Comparison of ENCODE assay signal across 11 mouse cellular contexts in genomic region chr5:64600811-64601210, GRCm38 (mm10).
A peak's percentile ranks its signal among the peaks of the same experiment; 100 is the strongest.
DNase-seq lines count a peak whose midpoint lies in the region; ATAC-seq and TF ChIP-seq lines count a peak whose summit lies in the region.
"Had no signal": no experiment of that assay in that cellular context is flagged by ENCODE, and none has a peak within 500 bp of the region (broad histone marks: within the 10 kb centered on the region; RNA-seq: fewer than 3 reads in every experiment).

No protein-coding gene starts in this region.

- peak overlapping the region in 1 of 2 experiments; percentile 71; a peak in 2 of 4 replicates for H3K27ac ChIP-seq in heart, embryonic 14.5 days (replicated peaks in 1 of 2; ENCODE audit: control insufficient read depth in 1 of 2, insufficient read depth in 1 of 2, low read depth in 2 of 2, low read length in 2 of 2)
- no peak overlapping the region for H3K27ac ChIP-seq in lung, embryonic 16.5 days (ENCODE audit: low read length)
- H3K27ac ChIP-seq in heart, postnatal 0 days (ENCODE audit: low read depth), result 0 out of 2 replicates have a peak overlapping the region, but pooled peaks have one; percentile 87
- H3K27ac ChIP-seq in liver, embryonic 15.5 days (replicated peaks), result peak overlapping the region; percentile 80

- no peaks in the 10 kb centered on the region for H3K9me3 ChIP-seq in heart, embryonic 14.5 days (ENCODE audit: control insufficient read depth, low read length)
- no peaks in the 10 kb centered on the region for H3K9me3 ChIP-seq in lung, embryonic 16.5 days (ENCODE audit: control insufficient read depth, low read length)
- no peaks in the 10 kb centered on the region for H3K9me3 ChIP-seq in heart, postnatal 0 days (replicated peaks; ENCODE audit: control insufficient read depth, low read length)
- no peaks in the 10 kb centered on the region for H3K9me3 ChIP-seq in liver, embryonic 15.5 days (replicated peaks)

- 11% methylated on average over 2 of the region's 2 CpGs for WGBS in heart, embryonic 14.5 days
- 28% methylated on average over 2 of the region's 2 CpGs for WGBS in lung, embryonic 16.5 days
- 16% methylated on average over 2 of the region's 2 CpGs for WGBS in heart, postnatal 0 days
- 32% methylated on average over 2 of the region's 2 CpGs for WGBS in liver, embryonic 15.5 days (ENCODE audit: insufficient replicate concordance)

- no peak for TF ChIP-seq CTCF in heart, postnatal 0 days (IDR thresholded peaks at IDR 0.05; ENCODE audit: low read depth)

- H3K27me3 ChIP-seq in heart, embryonic 14.5 days (ENCODE audit: control insufficient read depth, insufficient read depth, low read length), result no peaks in the 10 kb centered on the region
- no peaks in the 10 kb centered on the region for H3K27me3 ChIP-seq in lung, embryonic 16.5 days (ENCODE audit: control insufficient read depth, insufficient read depth, low read depth, low read length)
- no peaks in the 10 kb centered on the region for H3K27me3 ChIP-seq in heart, postnatal 0 days (ENCODE audit: control insufficient read depth, insufficient read depth, low read length)
- no peaks in the 10 kb centered on the region for H3K27me3 ChIP-seq in liver, embryonic 15.5 days
- H3K27me3 ChIP-seq: CH12.LX had no signal

- no peak for DNase-seq in heart, postnatal 4 days
- no peak for DNase-seq in lung, postnatal 4 days
- no peak for DNase-seq in heart, postnatal 0 days (ENCODE audit: low spot score)
- DNase-seq in thymus, postnatal 0 days (ENCODE audit: low spot score), result no peak
- DNase-seq in kidney, adult 8-10 months, result no peak
- DNase-seq: adrenal gland, adult 8-10 months had no signal

- H3K4me1 ChIP-seq in heart, embryonic 14.5 days (ENCODE audit: control insufficient read depth in 2 of 2, insufficient read depth in 2 of 2, low read length in 2 of 2), result peaks cover 19 to 26% of the 10 kb centered on the region in 2 experiments
- H3K4me1 ChIP-seq in lung, embryonic 16.5 days (replicated peaks; ENCODE audit: control insufficient read depth, insufficient read depth, low read length), result peaks cover 12% of the 10 kb centered on the region
- peaks cover 7% of the 10 kb centered on the region for H3K4me1 ChIP-seq in heart, postnatal 0 days (ENCODE audit: control insufficient read depth, insufficient read depth)
- peaks cover 45% of the 10 kb centered on the region for H3K4me1 ChIP-seq in liver, embryonic 15.5 days (replicated peaks)

- TF ChIP-seq EP300 in heart, postnatal 0 days (IDR thresholded peaks at IDR 0.05; ENCODE audit: low read depth), result no peak

- ATAC-seq in heart, embryonic 14.5 days (ENCODE audit: insufficient number of reproducible peaks, insufficient read depth, low FRiP score, low read depth), result no peak
- 0 out of 2 replicates have a peak, but pooled peaks have one; percentile 24 for ATAC-seq in lung, embryonic 16.5 days (ENCODE audit: low read depth)
- no peak for ATAC-seq in heart, postnatal 0 days (ENCODE audit: insufficient read depth, low read depth)
- no peak for ATAC-seq in liver, embryonic 15.5 days (ENCODE audit: insufficient read depth)
- ATAC-seq: hindbrain, embryonic 16.5 days had no signal

- no peaks in the 10 kb centered on the region for H3K36me3 ChIP-seq in heart, embryonic 14.5 days (ENCODE audit: control insufficient read depth, insufficient read depth, low read length)
- H3K36me3 ChIP-seq in lung, embryonic 16.5 days (ENCODE audit: control insufficient read depth, insufficient read depth, low read length), result no peaks in the 10 kb centered on the region
- H3K36me3 ChIP-seq in heart, postnatal 0 days (replicated peaks; ENCODE audit: control insufficient read depth, insufficient read depth, low read length), result no peaks in the 10 kb centered on the region
- no peaks in the 10 kb centered on the region for H3K36me3 ChIP-seq in liver, embryonic 15.5 days (replicated peaks)

- H3K9ac ChIP-seq in heart, embryonic 14.5 days (ENCODE audit: low read length), result no peak overlapping the region
- no peak overlapping the region for H3K9ac ChIP-seq in lung, embryonic 16.5 days (ENCODE audit: low read length)
- H3K9ac ChIP-seq in heart, postnatal 0 days (replicated peaks; ENCODE audit: low read depth, low read length), result no peak overlapping the region
- no peak overlapping the region for H3K9ac ChIP-seq in liver, embryonic 15.5 days

- peak overlapping the region; percentile 50; the same call in 1 of the 2 replicates for H3K4me2 ChIP-seq in heart, embryonic 14.5 days (ENCODE audit: low read length)
- no peak overlapping the region for H3K4me2 ChIP-seq in lung, embryonic 16.5 days (ENCODE audit: low read depth, low read length)
- no peak overlapping the region for H3K4me2 ChIP-seq in heart, postnatal 0 days (ENCODE audit: low read depth, low read length)
- H3K4me2 ChIP-seq in liver, embryonic 15.5 days, result peak overlapping the region; percentile 69

- no peak overlapping the region for H3K4me3 ChIP-seq in heart, embryonic 14.5 days (ENCODE audit: control insufficient read depth in 1 of 2, insufficient read depth in 1 of 2, low read depth in 1 of 2, low read length in 2 of 2)
- H3K4me3 ChIP-seq in lung, embryonic 16.5 days (ENCODE audit: low read length), result no peak overlapping the region
- H3K4me3 ChIP-seq in heart, postnatal 0 days (ENCODE audit: low read depth, low read length), result no peak overlapping the region
- H3K4me3 ChIP-seq in liver, embryonic 15.5 days (replicated peaks), result no peak overlapping the region

Comparison
In these comparisons a context has a peak if more than half of its experiments do, and no peak if none do; other contexts are left out.
1. H3K4me2 ChIP-seq: peak in heart, embryonic 14.5 days (single experiment) and liver, embryonic 15.5 days (single experiment); none in lung, embryonic 16.5 days (single experiment) and heart, postnatal 0 days (single experiment).